Mouse (Mus musculus): ENCODE measurements around the gene Sulf2. TPM values are rescaled to one million over a fixed set of nuclear protein-coding genes. Genes with fewer than 3 reads are reported as not detected.

Sulf2 gene
- polyA plus RNA-seq, 2 experiments from 2014 or later, result 2.5 to 5.6 TPM

- ATAC-seq, result no peak
Observed at GRCm38 (mm10) chr2:166051421-166051820, 104.0 kb downstream of the Sulf2 start.

- ATAC-seq, result no peak
Observed at GRCm38 (mm10) chr2:166048852-166049251, 106.6 kb downstream of the Sulf2 start.

DNA sequence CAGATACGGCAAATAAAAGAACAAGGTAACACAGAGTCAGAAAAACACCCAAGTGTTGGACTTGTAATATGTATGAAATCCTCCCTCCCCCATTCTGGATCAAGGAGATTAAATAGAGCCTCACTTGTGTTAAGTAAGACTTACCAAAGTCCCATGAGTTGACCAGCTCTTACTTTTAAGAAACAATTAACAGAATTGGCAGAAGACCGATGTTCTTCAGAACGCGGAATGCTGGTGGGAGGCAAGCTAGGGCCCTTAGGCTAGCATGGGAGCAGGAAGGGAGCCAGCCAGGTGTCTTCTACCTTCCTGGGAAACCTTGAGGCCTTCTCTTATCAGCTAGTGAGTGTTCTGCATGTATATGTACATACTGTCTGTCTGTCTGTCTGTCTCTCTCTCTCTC is 107.5 kb downstream of the Sulf2 start:
- no peak for ATAC-seq

DNA sequence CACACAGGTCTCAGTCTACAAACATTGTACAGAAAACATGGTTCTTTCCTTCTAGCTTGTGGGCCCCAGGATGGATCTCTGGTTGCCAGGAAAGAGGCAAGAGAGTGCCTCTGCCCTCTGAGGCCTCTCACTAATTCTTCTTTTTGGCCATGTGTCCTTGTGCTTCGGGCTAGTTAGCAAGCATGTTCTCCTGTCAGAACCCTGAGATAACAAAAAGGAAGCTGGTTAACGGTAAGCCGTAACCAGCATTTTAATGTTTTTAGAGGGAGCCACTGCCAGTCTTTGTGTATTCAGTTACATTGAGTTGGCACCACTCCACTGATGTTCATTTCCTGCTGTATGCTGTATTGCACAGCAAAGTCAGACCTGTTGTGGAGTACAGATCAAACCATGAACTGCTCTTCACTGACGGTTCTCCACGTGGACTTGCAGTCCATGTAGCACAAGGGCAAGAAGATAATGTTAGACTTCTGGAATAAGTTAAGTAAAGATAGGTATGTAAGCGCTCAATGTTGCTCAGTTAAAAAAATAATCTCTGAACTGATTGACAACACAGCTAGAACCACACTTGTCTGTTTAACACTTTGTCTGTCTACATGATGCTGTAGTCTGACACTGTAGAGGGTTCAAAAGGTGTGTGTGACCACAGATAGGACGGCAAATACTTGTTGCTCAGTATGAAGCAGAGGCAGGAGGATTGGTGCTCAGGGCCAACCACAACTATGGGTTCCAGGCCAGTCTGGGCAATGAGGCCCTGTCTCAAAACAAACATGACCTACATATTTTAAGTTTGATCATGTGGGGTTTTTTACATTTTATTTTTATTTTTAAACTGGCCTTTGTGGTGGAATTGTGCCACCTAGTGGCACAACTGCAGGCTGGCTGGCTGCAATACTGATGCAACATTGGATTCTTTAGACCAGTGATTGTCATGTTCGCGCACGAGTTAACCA is 109.6 kb downstream of the Sulf2 start:
- peak; percentile 65 for ATAC-seq

- no peak for ATAC-seq
Observed at GRCm38 (mm10) chr2:166045006-166045405, 110.5 kb downstream of the Sulf2 start.

DNA sequence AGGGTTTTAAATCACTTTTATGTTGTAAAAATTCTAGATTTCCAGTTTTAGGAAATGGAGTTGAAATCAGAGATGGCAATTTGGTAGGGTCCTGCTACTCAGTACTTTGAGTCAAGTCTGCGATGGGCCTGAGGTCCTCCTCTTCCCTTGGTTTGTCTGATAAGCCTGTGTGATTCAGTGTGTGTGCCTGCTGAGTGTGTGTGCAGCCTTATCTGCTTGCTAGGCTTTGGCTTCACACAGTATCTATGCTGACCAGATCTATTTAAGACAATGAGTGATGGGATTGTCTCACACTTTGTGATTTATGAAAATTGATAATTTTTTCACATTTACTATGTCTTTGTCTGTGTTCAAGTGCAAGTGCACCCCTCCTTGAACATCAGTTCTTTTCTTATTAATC is 112.9 kb downstream of the Sulf2 start:
- ATAC-seq, result no peak

DNA sequence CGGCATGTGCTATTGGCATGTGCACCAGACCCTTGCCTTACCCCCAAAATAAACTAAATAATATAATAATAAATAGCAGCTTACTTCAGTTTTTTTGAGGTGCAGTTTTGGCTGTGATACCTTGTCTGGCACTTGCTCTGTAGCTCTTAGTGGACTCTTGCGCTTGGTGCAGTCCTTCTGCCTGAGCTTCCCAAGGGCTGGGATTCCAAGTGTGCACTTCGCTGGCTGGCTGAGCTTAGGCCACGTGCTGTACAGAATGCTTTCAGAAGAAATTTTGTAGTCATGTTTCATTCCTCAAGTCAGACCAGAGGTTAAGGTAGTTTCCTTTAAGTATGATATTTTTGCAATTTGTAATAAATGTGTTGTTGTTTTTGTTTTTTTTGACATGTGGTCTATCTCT is 115.8 kb downstream of the Sulf2 start:
- no peak for ATAC-seq

- ATAC-seq, result peak; percentile 61
Observed at GRCm38 (mm10) chr2:166035725-166036124, 119.7 kb downstream of the Sulf2 start.

DNA sequence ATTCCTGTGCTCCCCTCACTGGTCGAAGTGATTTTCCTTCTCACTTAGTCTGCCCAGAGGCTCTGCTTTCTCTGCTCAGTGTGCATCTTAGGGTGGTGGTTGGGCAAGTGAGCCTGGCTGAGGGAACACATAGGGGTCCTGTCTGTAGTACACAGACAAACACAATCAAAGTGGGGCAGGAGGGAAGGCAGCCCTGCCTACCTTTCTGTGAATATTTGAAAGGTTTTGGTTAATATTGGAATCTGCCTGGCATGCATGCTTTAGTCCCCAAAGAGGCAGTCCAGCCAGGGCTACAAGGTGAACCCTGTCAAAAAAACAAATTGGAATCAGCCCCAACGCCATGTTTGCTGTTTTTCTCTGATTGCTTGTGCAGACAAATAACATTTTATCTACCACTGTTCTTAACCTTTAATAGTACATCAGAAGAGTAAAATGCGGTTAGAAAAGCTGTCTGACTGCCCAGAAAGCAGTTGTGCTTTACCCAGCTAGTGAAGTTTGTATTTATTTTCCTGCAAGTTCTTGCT is 120.4 kb downstream of the Sulf2 start:
- no peak for ATAC-seq

GRCm38 (mm10) chr2:166032628-166033027 is 122.8 kb downstream of the Sulf2 start:
- no peak for ATAC-seq

DNA sequence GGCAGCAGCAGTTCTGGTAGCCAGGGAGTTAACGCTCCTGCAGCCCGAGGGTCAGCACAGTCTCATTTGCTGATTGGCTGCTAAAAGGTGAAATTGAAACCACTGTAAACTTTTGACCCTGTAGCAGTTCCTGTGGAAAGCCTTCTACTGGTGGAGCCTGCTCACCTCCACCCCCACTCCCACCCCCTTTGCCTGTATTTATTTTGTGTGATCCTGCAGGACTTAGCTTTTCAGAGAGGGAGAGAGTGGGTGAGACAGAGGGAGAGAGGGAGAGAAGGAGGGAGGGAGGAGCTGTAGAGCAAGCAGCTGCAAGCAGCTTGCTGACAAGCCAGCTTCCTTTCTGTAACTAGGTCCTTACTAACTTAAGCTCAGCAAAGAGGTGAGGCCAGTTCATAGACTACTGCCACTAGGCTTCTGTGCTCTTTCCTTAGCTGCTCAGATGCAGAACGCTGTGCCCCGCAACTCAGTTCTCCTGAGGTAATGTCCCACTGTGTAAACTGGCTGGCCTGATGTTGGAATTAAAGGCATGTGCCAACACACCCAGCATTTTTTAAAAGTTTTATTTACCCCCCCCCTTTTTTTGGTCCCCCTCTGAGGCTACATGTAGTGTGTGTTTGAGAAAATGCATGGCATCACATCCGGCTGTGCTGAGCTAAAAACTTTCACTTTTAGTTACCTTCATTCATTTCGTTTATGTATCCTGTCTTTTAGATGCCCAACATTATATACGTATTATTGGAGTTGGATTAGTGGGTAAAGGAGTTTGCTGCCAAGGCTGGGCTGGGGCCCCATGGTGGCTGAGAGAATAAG is 124.1 kb downstream of the Sulf2 start:
- peak; percentile 59 for ATAC-seq

DNA sequence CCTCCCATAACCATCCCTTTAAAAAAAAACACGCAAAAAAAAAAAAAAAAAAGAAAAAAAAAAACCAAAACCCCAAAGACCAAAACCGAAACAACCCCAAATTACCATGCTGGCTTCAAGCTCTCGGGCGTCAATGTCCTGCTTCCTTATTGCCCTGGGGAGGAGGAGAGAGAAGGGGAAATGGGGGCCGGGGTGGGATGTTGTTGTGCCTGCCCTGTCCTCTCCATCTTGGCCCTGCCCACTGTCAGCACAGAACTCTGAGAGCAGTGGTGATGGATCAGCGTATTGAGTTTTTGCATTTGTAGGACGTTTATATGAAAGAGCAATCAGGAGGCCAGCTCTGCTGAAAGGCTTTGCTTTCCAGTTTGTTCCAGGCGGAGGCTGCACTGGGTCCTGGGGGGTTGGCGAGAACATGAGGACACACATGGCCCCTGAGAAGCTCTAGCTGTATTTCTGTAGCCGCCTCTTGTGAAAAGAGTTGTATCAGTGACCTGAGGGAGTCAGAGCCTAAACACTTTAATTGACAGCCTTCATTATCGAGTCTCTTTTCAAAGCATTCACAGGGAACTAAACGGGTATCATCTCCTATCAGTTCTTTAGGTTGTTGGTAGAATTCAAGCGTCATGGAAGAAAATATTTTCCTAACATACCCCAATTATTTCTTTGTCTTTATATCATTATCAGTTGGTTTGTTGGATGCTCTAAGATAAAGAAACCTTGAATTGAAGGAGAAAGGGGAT is 125.0 kb downstream of the Sulf2 start:
- peak; percentile 44 for ATAC-seq

DNA sequence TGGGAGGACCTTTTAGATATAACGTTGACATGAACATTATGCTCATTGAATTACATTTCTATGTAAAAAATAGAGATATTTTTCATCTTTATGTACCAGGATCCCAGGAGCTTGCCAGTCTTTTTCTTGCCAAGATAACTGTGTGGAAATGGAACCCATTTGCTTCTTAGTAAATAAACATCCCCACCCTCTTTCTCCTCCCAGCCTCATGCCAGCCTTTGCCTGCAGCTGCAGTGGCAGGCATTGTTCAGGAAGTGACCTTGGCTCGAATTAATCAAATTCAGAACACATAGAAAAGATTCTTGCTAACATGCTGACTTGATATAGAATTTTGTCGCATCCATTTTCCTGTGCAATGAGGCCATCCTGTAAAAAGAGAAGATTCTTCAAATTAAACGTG is 126.2 kb downstream of the Sulf2 start:
- no peak for ATAC-seq

GRCm38 (mm10) chr2:166027834-166028233 is 127.6 kb downstream of the Sulf2 start:
- ATAC-seq, result no peak

DNA sequence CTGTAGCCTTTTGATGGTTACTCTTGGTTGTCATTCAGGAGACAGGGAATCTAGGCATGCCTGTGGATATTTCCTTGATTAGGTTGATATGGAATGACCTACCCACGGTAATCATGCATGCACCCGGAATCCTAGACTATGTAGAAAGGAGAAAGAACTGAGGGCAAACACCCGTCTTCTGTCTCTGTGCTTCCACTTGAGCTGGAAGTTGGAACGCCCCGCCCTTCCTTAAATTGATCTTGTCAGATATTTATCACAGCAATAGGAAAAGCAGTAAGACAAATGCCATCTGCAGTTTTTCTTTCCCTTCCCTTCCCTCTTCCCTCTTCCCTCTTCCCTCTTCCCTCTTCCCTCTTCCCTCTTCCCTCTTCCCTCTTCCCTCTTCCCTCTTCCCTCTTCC is 129.5 kb downstream of the Sulf2 start:
- no peak for ATAC-seq

- ATAC-seq, result no peak
Observed at GRCm38 (mm10) chr2:166024621-166025020, 130.8 kb downstream of the Sulf2 start.

- no peak for ATAC-seq
Observed at GRCm38 (mm10) chr2:166024079-166024478, 131.4 kb downstream of the Sulf2 start.

Other genes with a start within 250 kb of the Sulf2 start
- 10 to 100 TPM; 78.6 to 87.5 TPM for gene Ncoa3, start 163.0 kb downstream of the Sulf2 start, polyA plus RNA-seq (2017; shearing (Covaris generic))